Mouse (Mus musculus) gastrocnemius, adult 18-20 months (tissue): ENCODE data around the gene Cyp2b23. TPM values are rescaled to one million over a fixed set of nuclear protein-coding genes. Genes with fewer than 3 reads are reported as not detected.
"Not testable (repeated sequence)": the region's sequence is repeated elsewhere in the genome, so short reads cannot be mapped to it uniquely, and the experiment has no call there.

Source experiments
- DNase-seq: peaks from one replicate; pipeline ENCODE4 v3.0.0; 2021; ENCODE audit warnings: low spot score
- long read RNA-seq, 2 experiments: library from polyadenylated mRNA; stranded (forward); transcript quantifications; one replicate each; pipeline ENCODE4 v2.0.0; 2021
- total RNA-seq, 2 experiments: library from RNA; stranded (reverse); gene quantifications; 2 replicates each; pipeline ENCODE4 v1.2.3; 2021

Gene Cyp2b23
- not detected for total RNA-seq
- long read RNA-seq, experiment 1 = 0 reads
- long read RNA-seq, experiment 2 = 0 reads

DNA sequence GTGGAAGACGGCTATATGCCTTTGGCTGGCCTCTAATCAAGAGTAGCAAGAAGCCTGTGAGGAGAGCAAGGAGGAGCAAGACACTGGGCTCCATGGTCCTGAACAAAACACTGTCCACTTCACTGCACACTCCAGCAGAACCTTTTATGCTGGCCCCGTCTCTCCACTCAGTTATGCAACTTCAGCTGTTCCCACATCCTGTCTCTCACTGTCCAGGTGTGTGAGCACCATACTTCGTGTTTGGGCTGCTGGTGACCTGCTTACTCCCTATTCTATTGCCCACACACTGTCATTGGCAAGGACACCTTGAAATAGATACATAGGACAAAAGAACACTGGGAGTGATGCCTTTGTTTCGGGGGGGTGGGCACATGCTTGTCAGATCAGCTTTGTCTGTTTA is at the start of gene Cyp2b23:
Gene Cyp2b23, minus strand, starts transcription at position 101 of the 400 bp plus-strand sequence.
- DNase-seq = no peak

DNA sequence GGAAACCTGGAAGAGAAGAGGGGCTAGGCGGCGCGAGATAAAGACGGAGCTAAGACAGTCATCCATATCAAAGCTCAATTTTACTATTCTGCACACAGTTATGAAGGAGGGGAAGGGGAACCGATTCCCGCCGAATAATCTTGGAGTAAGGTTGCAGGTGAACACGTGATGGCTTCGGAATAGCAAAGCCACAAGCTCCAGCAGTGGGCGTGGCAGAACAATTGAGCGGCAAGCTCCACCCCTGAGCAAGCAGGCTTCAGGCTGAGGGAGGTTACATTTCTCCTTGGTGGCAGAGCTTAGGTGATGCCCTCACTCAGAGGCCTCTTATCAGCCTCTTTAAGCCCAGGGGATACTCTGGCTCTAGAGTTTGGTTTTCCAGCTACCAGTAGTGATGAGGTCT is 24.8 kb upstream of the Cyp2b23 start:
- DNase-seq = no peak

DNA sequence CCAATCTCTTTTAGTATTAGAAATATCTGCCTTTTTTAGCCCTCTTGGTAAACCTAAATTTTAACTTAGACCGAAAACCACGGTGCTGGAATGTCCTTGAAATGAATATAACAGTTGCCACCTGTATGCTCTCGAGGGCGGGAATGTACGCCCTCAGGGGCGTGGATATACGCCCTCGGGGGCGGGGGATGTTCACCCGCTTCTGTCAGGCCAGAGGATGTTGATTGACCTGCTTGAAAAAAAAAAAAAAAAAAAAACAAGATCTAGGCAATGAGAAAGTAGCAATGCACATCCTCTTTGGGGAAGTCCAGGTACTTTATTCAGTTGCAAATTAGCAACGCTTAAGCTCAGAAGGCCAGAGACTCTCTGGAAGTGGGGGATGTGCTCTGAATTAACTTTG is 20.8 kb upstream of the Cyp2b23 start:
- DNase-seq = no peak

DNA sequence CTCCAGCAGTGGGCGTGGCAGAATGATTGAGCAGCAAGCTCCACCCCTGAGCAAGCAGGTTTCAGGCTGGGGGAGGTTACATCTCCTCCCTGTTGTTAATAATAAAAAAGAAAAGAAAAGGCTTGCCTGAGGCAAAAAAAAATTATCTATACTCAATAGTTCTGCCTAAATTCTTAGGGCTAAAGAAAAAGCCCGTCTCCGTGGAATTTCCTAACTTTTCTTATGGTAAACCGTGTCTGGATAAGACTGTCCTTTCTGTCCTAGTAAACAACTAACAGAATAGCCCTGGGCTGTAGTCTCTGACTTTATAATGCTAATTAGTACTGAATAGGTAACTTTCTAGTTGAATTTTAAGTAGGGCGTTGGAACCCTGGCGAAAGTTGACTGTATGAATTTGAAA is 20.0 kb upstream of the Cyp2b23 start:
- DNase-seq = not testable (repeated sequence)

DNA sequence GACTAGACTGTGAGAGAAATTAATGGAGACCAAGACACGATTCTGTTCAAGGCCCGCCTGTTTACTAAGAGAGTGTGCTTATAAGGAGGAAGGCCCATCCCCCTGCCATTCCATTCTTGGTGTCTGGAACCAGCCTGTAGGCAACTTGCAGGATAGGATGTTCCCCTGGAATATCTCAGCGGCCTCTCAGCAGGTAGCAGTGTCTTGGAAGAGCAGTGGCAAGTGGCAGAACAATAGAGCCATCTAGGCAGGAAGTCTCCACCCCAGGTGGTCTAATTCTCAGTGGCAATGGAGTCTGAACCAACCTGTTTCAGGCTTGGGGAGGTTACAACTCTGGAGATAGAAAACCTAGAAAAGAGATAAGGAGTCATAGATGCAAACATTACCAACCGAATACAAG is 13.9 kb upstream of the Cyp2b23 start:
- DNase-seq = no peak

DNA sequence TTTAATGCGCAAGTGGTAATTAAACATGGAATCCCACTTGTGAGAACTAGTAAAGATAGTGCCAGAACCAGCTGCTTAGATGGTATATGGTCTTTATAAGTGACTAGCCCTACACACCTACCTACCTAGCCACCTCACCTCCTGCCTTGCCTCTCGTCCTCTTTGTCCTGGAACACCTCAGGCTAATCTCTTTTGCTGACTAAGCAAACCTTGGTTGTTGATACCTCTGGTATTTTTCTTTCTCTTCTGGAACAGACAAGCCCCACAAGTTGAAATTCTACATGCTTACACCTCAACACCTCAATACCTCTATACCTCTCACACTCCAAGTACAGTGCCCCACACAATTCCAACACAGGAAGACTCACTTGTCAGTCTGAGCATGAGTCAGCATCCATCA is 524 bp downstream of the Cyp2b23 start:
- no peak for DNase-seq

DNA sequence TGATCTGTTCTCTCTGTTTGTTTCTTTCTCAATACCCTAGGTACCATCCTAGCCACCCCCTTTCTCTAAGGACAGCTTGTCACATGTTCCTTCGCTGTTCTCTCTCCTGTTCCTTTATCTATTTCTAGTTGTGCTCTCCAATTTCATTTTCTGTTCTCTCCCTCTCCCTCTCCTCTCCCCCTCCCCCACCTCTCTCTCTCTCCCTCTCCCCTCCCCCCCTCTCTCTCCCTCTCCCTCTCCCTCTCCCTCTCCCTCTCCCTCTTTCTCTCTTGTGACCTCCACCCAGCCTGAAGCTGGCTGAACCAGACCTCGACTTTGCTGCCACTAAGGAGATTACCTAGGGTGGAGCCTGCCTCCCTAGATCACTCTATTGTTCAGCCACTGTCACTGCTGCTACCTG is 18.8 kb downstream of the Cyp2b23 start:
- DNase-seq = not testable (repeated sequence)

DNA sequence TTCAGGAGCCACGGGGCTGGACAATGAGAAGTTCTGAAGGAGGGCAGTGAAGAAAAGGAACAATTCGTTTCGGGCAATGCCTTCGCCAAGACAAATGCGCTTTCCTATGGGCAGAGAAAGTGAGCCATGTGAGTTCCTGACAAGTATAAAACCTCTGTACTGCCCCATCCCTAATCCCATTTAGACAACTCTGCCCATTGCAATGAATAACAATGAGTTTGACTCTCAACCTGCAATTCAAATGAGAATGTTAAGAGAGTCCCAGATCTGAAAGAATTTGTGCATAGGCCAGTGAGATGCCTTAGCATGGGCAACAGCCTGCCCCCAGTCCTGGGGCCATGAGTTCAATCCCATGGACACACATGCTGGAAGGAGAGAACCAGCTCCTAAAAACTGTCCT is 20.2 kb downstream of the Cyp2b23 start:
- DNase-seq = no peak

DNA sequence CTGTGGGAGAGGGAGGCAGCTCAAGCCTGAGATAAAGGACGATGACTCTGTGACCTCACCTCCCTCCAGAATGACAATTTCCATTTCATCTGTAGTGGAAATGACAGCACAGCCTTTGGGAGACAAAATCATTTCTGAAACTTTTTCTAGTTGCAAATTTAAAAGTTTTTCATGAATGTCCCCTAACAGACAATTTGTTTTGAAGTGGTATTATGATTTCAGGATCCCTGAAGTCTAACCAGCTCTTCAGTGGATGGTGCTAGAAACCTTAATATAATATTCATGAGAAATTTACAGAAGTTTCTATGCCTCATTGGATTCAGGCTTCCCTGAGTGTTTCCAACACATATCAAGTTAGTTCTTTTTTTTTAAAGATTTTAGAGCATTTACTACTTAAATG is 67.9 kb downstream of the Cyp2b23 start, which contains the start of gene Vmn1r185:
Gene Vmn1r185, minus strand, starts transcription at position 101 of the 400 bp plus-strand sequence.
- not testable (repeated sequence) for DNase-seq

Other genes starting within 250 kb of the Cyp2b23 start
- gene Nlrp9a, start 151.4 kb downstream of the Cyp2b23 start, total RNA-seq = not detected
- not detected for gene Vmn1r185, start 68.0 kb downstream of the Cyp2b23 start, total RNA-seq
- not detected for gene Cyp2b19, start 70.7 kb upstream of the Cyp2b23 start, total RNA-seq
- not detected for gene Cyp2g1, start 122.5 kb upstream of the Cyp2b23 start, total RNA-seq
- not detected for gene Cyp2a5, start 148.9 kb upstream of the Cyp2b23 start, total RNA-seq